Mouse (Mus musculus) ES-E14 (cell line): ENCODE measurements at regions not wholly inside any gene's neighbourhood (a gene's known extent, or its start where the extent isn't known, plus 50 kb on each side); places are given as distances from the start of the nearest gene placed in this dataset.

Source experiments
- CHD2 ChIP-seq: IDR thresholded peaks from 2 replicates; pipeline ENCODE4 v1.6.1; 2014; ENCODE audit warnings: mild to moderate bottlenecking, low read depth, low read length, inconsistent platforms
- MAFK ChIP-seq: IDR thresholded peaks from 2 replicates; pipeline ENCODE4 v1.6.1; 2014; ENCODE audit warnings: mild to moderate bottlenecking, low read depth, low read length, inconsistent platforms; ENCODE audit not compliant: insufficient read depth

DNA sequence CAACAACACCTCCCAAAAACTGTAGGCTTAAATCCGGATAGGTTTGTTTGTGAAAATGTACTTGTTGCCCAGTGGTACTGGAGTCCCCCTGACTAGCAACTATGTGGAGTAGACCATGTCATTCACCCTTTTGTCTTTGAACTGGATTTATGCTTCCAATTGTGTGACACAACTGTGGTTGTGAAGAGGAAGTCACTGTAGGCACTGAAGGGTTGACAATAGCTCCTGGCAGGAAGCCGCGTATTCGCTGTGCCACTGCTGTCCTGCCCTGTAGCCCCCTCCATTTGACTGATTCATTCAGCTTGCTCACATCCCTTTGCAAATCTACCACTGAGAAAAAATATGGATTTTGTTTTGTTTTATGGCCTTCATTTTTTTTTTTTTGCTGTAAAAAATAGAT is 353.9 kb downstream of the Btg1 start:
- TF ChIP-seq CHD2 (no peak), MAFK (no peak)
